Mouse (Mus musculus) bone marrow macrophage, adult 2 months (primary cell): ENCODE measurements at regions not wholly inside any gene's neighbourhood (a gene's known extent, or its start where the extent isn't known, plus 50 kb on each side); places are given as distances from the start of the nearest gene placed in this dataset.

Source experiments
- H3K27ac ChIP-seq: 2 replicates; pipeline ENCODE4 v1.5.1; 2012; ENCODE audit warnings: low read depth, low read length; ENCODE audit not compliant: insufficient read depth
- H3K4me1 ChIP-seq: 2 replicates; pipeline ENCODE4 v1.6.1; 2012; ENCODE audit warnings: low read length; ENCODE audit not compliant: control insufficient read depth, insufficient read depth
- H3K4me3 ChIP-seq: 2 replicates; pipeline ENCODE4 v1.5.1; 2012; ENCODE audit warnings: mild to moderate bottlenecking, low read length, moderate library complexity; ENCODE audit not compliant: insufficient read depth
- CTCF ChIP-seq: IDR thresholded peaks from 2 replicates; pipeline ENCODE4 v1.5.1; 2012; ENCODE audit warnings: low read depth, mild to moderate bottlenecking, low read length, moderate library complexity
- POLR2A ChIP-seq: IDR thresholded peaks from 2 replicates; pipeline ENCODE4 v1.6.1; 2012; ENCODE audit warnings: mild to moderate bottlenecking, low read depth, low read length, borderline replicate concordance

- H3K27ac ChIP-seq, result no peak overlapping the region
- no peak overlapping the region for H3K4me3 ChIP-seq
- TF ChIP-seq CTCF (no peak), POLR2A (no peak)
- H3K4me1 ChIP-seq, result no peaks in the 10 kb centered on the region
Observed at GRCm38 (mm10) chr7:137742297-137742751, 304.9 kb downstream of the Glrx3 start.

GRCm38 (mm10) chr7:137745575-137745974 lies 308.2 kb downstream of the Glrx3 start:
- no peak overlapping the region for H3K4me3 ChIP-seq
- H3K4me1 ChIP-seq, result no peaks in the 10 kb centered on the region
- no peak for TF ChIP-seq POLR2A
- no peak overlapping the region for H3K27ac ChIP-seq

GRCm38 (mm10) chr7:137745991-137746390 lies 308.6 kb downstream of the Glrx3 start:
- Histone ChIP-seq H3K4me3 (no peak overlapping the region), H3K27ac (no peak overlapping the region), H3K4me1 (no peaks in the 10 kb centered on the region)
- TF ChIP-seq POLR2A (no peak), CTCF (no peak)

GRCm38 (mm10) chr7:137748936-137749335 lies 311.5 kb downstream of the Glrx3 start:
- TF ChIP-seq POLR2A, result no peak
- TF ChIP-seq CTCF, result no peak
- no peaks in the 10 kb centered on the region for H3K4me1 ChIP-seq
- H3K4me3 ChIP-seq, result no peak overlapping the region
- no peak overlapping the region for H3K27ac ChIP-seq

- Histone ChIP-seq H3K4me1 (no peaks in the 10 kb centered on the region), H3K27ac (no peak overlapping the region), H3K4me3 (no peak overlapping the region)
- TF ChIP-seq POLR2A (no peak), CTCF (no peak)
Observed at GRCm38 (mm10) chr7:137750741-137751140, 313.3 kb downstream of the Glrx3 start.

- H3K4me1 ChIP-seq, result no peaks in the 10 kb centered on the region
- no peak overlapping the region for H3K27ac ChIP-seq
- H3K4me3 ChIP-seq, result no peak overlapping the region
- TF ChIP-seq POLR2A, result no peak
Observed at GRCm38 (mm10) chr7:137751151-137751859, 313.9 kb downstream of the Glrx3 start.

GRCm38 (mm10) chr7:137765961-137766360 lies 328.5 kb downstream of the Glrx3 start:
- no peaks in the 10 kb centered on the region for H3K4me1 ChIP-seq
- H3K4me3 ChIP-seq, result no peak overlapping the region
- H3K27ac ChIP-seq, result no peak overlapping the region
- TF ChIP-seq CTCF, result no peak
- TF ChIP-seq POLR2A, result no peak

- Histone ChIP-seq H3K4me1 (no peaks in the 10 kb centered on the region), H3K27ac (no peak overlapping the region), H3K4me3 (no peak overlapping the region)
- TF ChIP-seq POLR2A (no peak), CTCF (no peak)
Observed at GRCm38 (mm10) chr7:137766721-137767120, 329.3 kb downstream of the Glrx3 start.

GRCm38 (mm10) chr7:137773051-137773964 lies 335.9 kb downstream of the Glrx3 start:
- Histone ChIP-seq H3K4me1 (no peaks in the 10 kb centered on the region), H3K27ac (no peak overlapping the region), H3K4me3 (no peak overlapping the region)
- no peak for TF ChIP-seq POLR2A
- TF ChIP-seq CTCF, result no peak

GRCm38 (mm10) chr7:137773965-137774310 lies 336.5 kb downstream of the Glrx3 start:
- TF ChIP-seq POLR2A (no peak), CTCF (no peak)

GRCm38 (mm10) chr7:137783954-137784353 lies 346.5 kb downstream of the Glrx3 start:
- Histone ChIP-seq H3K27ac (no peak overlapping the region), H3K4me1 (no peaks in the 10 kb centered on the region), H3K4me3 (no peak overlapping the region)
- TF ChIP-seq POLR2A (no peak), CTCF (no peak)

More at GRCm38 (mm10) chr7:137773965-137774310, 336.5 kb downstream of the Glrx3 start:
- no peak overlapping the region for H3K4me3 ChIP-seq
- H3K27ac ChIP-seq, result no peak overlapping the region
- no peaks in the 10 kb centered on the region for H3K4me1 ChIP-seq
